Mouse (Mus musculus) kidney, embryonic 16.5 days (tissue): ENCODE data around the gene 2900011O08Rik. TPM values are rescaled to one million over a fixed set of nuclear protein-coding genes. Genes with fewer than 3 reads are reported as not detected.
A peak's percentile ranks its signal among the peaks of the same experiment; 100 is the strongest.

ENCODE experiments used
- ATAC-seq: fragments of 200-750 bp; cut with Nextera tagmentation; 2 replicates; pipeline ENCODE4 v1.8.0; 2017; ENCODE audit warnings: moderate TSS enrichment; ENCODE audit not compliant: low FRiP score, low TSS enrichment
- H3K27ac ChIP-seq: fragments of 300-500 bp; sonication (generic); 2 replicates; pipeline ENCODE4 v1.5.1; 2014; ENCODE audit warnings: low read length
- H3K27me3 ChIP-seq: fragments of 300-500 bp; sonication (generic); 2 replicates; pipeline ENCODE4 v1.6.1; 2014; ENCODE audit warnings: low read length, control low read depth, mixed read lengths; ENCODE audit not compliant: insufficient read depth
- H3K36me3 ChIP-seq: fragments of 300-500 bp; sonication (generic); 2 replicates; pipeline ENCODE4 v1.6.1; 2014; ENCODE audit warnings: low read length, control low read depth, mixed read lengths; ENCODE audit not compliant: insufficient read depth
- H3K4me1 ChIP-seq: fragments of 300-500 bp; sonication (generic); 2 replicates; pipeline ENCODE4 v1.6.1; 2014; ENCODE audit warnings: low read length, control low read depth, mixed read lengths; ENCODE audit not compliant: insufficient read depth
- H3K4me2 ChIP-seq: fragments of 300-500 bp; sonication (generic); replicated peaks from 2 replicates; pipeline ENCODE4 v1.6.1; 2014; ENCODE audit warnings: low read depth, low read length
- H3K4me3 ChIP-seq: fragments of 300-500 bp; sonication (generic); 2 replicates; pipeline ENCODE4 v1.5.1; 2014; ENCODE audit warnings: mild to moderate bottlenecking, low read length
- H3K9ac ChIP-seq: fragments of 300-500 bp; sonication (generic); replicated peaks from 2 replicates; pipeline ENCODE4 v1.6.1; 2014; ENCODE audit warnings: low read length
- H3K9me3 ChIP-seq: fragments of 300-500 bp; sonication (generic); 2 replicates; pipeline ENCODE4 v1.6.1; 2016; ENCODE audit warnings: low read length, control low read depth
- WGBS: fragments of 180-500 bp; shearing (Covaris S2); extraction: QIAGEN DNeasy Blood & Tissue Kit; methylation state at CpG from one replicate; pipeline ENCODE4 v1.1.7; 2014; 5-methylcytosine and 5-hydroxymethylcytosine counted together
- polyA plus RNA-seq: library from polyadenylated mRNA; unstranded; fragments of >200 nt; fragmentation: Nextera tagmentation; extraction: Ambion mirVana; gene quantifications from 2 replicates; pipeline ENCODE4 v1.2.1, GENCODE M21; 2015

The 2900011O08Rik gene
- polyA plus RNA-seq, 1 experiment from 2014 or later, result 1.7 TPM

DNA sequence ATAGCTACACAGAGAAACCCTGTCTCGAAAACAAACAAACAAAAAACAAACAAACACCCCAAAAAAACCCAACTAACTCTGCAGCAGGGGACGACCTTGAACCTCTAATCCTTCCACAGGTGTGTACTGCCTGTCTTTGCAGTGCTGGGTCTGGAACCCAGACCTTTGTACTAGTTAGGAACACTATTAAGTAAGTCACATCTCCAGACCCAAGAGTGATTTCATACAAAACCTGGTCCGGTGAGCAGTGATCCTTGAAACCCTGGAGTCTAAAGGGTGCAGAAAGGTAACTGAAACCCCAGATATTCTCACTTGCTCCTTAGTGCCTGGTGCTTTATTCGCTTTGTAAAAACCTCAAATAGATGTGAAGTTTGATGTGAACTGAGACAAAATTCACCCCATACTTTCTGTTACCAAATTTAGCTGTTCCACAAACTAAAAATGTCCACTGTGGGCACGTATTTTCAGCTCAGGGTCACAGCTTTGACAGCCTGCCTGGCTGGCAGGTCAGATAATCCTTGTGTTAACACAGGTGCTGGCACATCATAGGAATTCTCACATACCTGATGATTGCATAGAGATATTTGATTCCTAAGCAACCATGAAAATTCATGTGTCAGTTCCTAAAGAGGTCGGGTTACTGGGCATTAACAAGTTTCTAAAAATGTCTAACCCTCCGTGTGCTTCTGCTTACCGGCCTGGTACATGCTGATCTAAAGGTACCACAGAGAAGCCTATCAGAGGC, 17.2 kb downstream of the 2900011O08Rik start:
- H3K27ac ChIP-seq, result peak overlapping the region; percentile 54; the same call in 1 of the 2 replicates
- no peak overlapping the region for H3K4me2 ChIP-seq
- no peaks in the 10 kb centered on the region for H3K9me3 ChIP-seq
- no peak overlapping the region for H3K9ac ChIP-seq
- H3K27me3 ChIP-seq, result no peaks in the 10 kb centered on the region
- 58% methylated on average over 8 of the region's 8 CpGs for WGBS
- peak; percentile 46; the same call in 1 of the 2 replicates for ATAC-seq
- H3K4me1 ChIP-seq, result no peaks in the 10 kb centered on the region
- H3K4me3 ChIP-seq, result no peak overlapping the region
- H3K36me3 ChIP-seq, result no peaks in the 10 kb centered on the region

DNA sequence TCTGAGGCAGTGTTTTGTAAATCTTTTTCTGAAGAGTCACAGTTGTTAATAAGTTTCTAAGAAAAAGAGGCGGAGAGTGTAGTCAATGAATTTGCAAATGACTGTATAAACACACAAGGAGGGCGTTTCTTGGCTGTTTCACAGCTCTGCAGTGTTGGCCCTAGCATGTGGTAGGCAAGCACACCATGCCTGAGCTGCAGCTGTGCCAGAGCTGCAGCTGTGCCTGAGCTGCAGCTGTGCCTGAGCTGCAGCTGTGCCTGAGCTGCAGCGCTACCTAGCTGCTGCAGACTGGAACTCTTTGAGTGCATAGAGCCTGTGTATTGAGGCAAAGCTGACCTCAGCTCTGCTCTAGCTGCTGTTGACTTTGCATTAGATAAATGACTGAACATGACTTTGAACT, 17.8 kb downstream of the 2900011O08Rik start:
- 23% methylated on average over 3 of the region's 3 CpGs for WGBS
- no peak overlapping the region for H3K9ac ChIP-seq
- H3K36me3 ChIP-seq, result no peaks in the 10 kb centered on the region
- peak overlapping the region; percentile 54; the same call in 1 of the 2 replicates for H3K27ac ChIP-seq
- no peaks in the 10 kb centered on the region for H3K27me3 ChIP-seq
- ATAC-seq, result peak; percentile 87
- H3K4me2 ChIP-seq, result no peak overlapping the region
- no peaks in the 10 kb centered on the region for H3K9me3 ChIP-seq
- H3K4me3 ChIP-seq, result no peak overlapping the region
- H3K4me1 ChIP-seq, result no peaks in the 10 kb centered on the region

DNA sequence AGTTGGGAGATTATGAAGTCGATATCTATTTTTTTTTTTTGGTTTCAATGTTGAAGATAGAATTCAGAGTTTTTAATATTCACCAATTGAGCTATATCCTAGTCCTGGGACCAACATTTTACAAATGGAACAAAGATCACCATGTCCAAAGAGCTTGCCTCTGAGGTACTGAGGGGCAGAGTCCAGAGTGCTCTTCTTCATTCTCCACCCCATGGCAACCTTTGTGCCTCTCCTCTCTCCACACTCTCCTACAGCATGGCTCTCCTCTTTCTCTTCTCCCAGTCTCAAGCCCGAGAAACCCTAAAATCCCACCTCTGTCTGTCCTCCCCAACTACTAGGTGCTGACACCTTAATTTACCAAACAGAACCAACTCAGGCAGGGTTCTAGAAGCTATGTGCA, 18.3 kb downstream of the 2900011O08Rik start:
- no peak overlapping the region for H3K4me3 ChIP-seq
- H3K4me1 ChIP-seq, result no peaks in the 10 kb centered on the region
- H3K9me3 ChIP-seq, result no peaks in the 10 kb centered on the region
- no peak overlapping the region; the same call in 1 of the 2 replicates for H3K27ac ChIP-seq
- no peaks in the 10 kb centered on the region for H3K27me3 ChIP-seq
- H3K36me3 ChIP-seq, result no peaks in the 10 kb centered on the region
- no peak overlapping the region for H3K9ac ChIP-seq
- 82% methylated on average over 2 of the region's 2 CpGs for WGBS
- no peak overlapping the region for H3K4me2 ChIP-seq
- ATAC-seq, result 0 out of 2 replicates have a peak, but pooled peaks have one; percentile 67

DNA sequence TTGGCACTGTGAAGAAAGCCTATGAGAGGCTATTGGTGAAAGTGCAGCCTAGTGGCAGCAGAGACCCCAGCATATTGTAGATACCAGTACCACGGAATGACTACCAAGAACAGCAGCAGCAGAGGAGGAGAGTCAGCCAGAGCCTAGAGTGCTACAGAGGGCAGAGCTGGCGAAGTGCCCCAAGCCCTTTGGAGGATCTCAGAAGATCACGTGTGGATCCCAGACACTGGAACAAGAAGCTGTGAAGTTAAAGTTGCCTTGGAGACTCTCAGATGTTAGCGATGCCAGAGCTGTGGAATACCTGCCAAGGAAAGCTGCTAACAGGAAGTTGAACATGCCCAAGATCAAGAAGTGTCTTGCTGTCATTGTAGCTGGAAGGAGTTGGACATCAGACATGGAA, 18.9 kb downstream of the 2900011O08Rik start:
- Histone ChIP-seq H3K27me3 (no peaks in the 10 kb centered on the region), H3K4me2 (no peak overlapping the region), H3K9me3 (no peaks in the 10 kb centered on the region), H3K36me3 (no peaks in the 10 kb centered on the region), H3K4me3 (no peak overlapping the region), H3K4me1 (no peaks in the 10 kb centered on the region), H3K27ac (no peak overlapping the region; the same call in 1 of the 2 replicates), H3K9ac (no peak overlapping the region)
- ATAC-seq, result no peak
- 74% methylated on average over 4 of the region's 4 CpGs for WGBS

DNA sequence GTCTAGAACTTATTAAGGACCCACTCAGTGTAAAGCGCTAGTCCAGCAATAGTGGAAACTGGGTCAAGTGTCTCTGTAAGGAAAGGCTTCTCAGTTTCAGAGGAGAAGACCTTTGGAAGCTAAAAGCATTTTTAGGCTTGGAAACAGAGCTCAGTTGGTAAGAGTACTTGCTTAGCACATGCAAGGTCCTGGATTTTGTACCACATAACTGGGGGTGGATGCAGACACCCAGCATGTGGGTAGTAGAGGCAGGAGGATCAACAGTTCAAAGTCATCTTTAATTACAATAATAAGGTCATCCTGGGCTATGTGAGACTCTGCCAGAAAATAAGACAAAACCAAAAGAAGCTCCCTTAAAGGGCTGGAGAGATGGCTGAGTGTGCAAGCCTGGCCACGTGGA, 21.7 kb downstream of the 2900011O08Rik start:
- H3K4me1 ChIP-seq, result no peaks in the 10 kb centered on the region
- H3K27ac ChIP-seq, result no peak overlapping the region
- H3K9me3 ChIP-seq, result no peaks in the 10 kb centered on the region
- H3K4me3 ChIP-seq, result no peak overlapping the region
- 74% methylated on average over 2 of the region's 2 CpGs for WGBS
- no peaks in the 10 kb centered on the region for H3K36me3 ChIP-seq
- H3K27me3 ChIP-seq, result no peaks in the 10 kb centered on the region
- ATAC-seq, result no peak
- H3K4me2 ChIP-seq, result no peak overlapping the region
- H3K9ac ChIP-seq, result no peak overlapping the region

DNA sequence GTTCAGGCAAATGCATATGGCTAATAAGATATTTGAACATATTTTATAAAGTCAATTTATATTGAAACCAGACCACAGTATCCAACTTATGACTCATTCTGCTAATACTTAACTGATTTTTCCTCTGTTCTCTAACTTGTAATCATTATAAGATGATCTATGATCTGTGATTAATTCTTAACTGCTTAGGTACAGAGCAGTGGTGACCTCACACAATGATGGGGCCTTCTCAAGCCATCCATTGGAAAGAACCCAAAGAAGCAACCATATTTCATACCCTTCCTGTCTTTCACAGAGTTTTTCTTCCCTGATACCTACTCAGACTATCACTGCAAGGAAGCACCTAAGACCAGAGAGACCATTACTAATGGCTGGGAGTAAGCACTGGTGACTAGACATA, 22.3 kb downstream of the 2900011O08Rik start:
- Histone ChIP-seq H3K4me3 (no peak overlapping the region), H3K27ac (no peak overlapping the region), H3K4me1 (no peaks in the 10 kb centered on the region), H3K9me3 (no peaks in the 10 kb centered on the region), H3K9ac (no peak overlapping the region), H3K36me3 (no peaks in the 10 kb centered on the region), H3K27me3 (no peaks in the 10 kb centered on the region), H3K4me2 (no peak overlapping the region)
- no peak for ATAC-seq

DNA sequence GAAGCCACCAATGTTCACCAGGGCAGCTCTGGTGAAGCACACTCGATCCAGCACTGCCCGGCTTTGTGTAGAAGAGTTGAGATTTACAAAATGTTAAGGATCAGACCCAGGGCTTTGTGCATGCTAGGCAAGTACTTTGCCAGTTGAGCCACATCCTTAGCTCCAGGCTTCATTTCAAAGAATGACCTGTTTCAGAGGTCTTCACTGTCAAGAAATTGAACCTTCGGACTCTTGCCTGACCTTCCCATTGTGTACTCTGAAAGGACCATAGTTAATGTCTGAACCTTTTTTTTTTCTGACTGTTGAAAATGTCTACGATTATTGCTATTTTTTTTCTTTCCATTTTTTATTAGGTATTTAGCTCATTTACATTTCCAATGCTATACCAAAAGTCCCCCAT, 23.6 kb downstream of the 2900011O08Rik start:
- H3K36me3 ChIP-seq, result no peaks in the 10 kb centered on the region
- H3K27me3 ChIP-seq, result no peaks in the 10 kb centered on the region
- ATAC-seq, result no peak
- H3K9me3 ChIP-seq, result no peaks in the 10 kb centered on the region
- H3K27ac ChIP-seq, result no peak overlapping the region
- no peak overlapping the region for H3K4me2 ChIP-seq
- no peaks in the 10 kb centered on the region for H3K4me1 ChIP-seq
- H3K4me3 ChIP-seq, result no peak overlapping the region
- WGBS, result 92% methylated on average over 4 of the region's 4 CpGs
- no peak overlapping the region for H3K9ac ChIP-seq

DNA sequence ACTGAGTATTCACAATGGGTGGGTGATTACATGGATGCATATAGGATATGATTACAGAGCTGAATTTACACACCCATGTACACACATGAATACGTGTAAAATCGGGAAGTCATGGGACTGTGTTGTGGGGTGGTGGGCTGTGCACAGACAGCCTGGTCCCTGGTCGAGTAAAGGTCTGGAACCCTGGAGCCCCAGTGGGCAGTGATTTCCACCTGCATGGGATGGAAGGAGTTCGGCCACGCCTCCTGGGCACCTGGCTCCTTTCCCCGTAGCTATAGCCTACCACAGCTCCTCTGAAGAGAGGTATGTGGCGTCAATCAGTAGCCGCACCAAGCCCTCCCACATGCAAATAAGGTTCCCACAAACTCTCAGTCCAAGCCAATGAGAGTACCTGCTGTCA, 30.9 kb downstream of the 2900011O08Rik start:
- H3K27me3 ChIP-seq, result no peaks in the 10 kb centered on the region
- 87% methylated on average over 8 of the region's 8 CpGs for WGBS
- H3K4me1 ChIP-seq, result no peaks in the 10 kb centered on the region
- H3K9me3 ChIP-seq, result no peaks in the 10 kb centered on the region
- H3K27ac ChIP-seq, result no peak overlapping the region
- no peak overlapping the region for H3K4me2 ChIP-seq
- no peaks in the 10 kb centered on the region for H3K36me3 ChIP-seq
- no peak overlapping the region for H3K4me3 ChIP-seq
- H3K9ac ChIP-seq, result no peak overlapping the region
- ATAC-seq, result no peak

DNA sequence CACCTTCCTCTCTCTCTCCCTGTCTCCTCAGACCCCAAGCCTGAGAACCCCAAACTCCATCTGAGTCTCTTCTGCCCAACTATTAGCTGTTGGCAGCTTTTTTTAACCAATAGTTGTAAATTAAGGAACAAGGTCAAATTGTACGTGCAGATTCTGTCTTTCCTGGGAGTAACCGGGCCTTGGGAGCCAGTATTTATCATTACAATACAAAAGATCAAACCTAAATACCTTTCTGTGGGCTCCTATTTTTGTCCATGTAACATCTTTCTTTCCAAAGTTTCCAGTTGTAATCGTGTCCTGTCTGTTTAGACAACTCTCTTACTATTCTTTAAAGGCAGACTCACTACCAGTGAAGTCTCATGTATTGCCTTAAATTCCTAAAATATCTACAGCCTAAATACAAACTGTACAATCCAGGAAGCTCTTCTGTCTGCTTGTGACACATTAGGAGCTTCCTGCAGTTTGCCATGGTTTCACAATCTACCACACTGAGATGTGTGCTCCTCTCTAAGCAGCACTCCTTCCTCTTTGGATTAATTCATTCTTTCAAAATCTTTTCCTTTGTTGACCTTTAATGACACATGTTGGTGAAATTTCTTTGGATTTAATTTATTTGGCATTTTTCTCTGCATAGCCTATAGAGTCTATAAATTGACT, 34.9 kb downstream of the 2900011O08Rik start:
- no peak for ATAC-seq
- Histone ChIP-seq H3K4me3 (no peak overlapping the region), H3K4me2 (no peak overlapping the region), H3K27ac (no peak overlapping the region), H3K9ac (no peak overlapping the region), H3K36me3 (no peaks in the 10 kb centered on the region), H3K27me3 (no peaks in the 10 kb centered on the region), H3K4me1 (no peaks in the 10 kb centered on the region), H3K9me3 (no peaks in the 10 kb centered on the region)
- 81% methylated on average over 3 of the region's 3 CpGs for WGBS
